Mouse (Mus musculus) hindbrain, embryonic 15.5 days (tissue): ENCODE results near the gene Prrc2b. TPM values are rescaled to one million over a fixed set of nuclear protein-coding genes. Genes with fewer than 3 reads are reported as not detected.
A peak's percentile ranks its signal among the peaks of the same experiment; 100 is the strongest.

Experiments used
- ATAC-seq: fragments of 200-750 bp; cut with Nextera tagmentation; 2 replicates; pipeline ENCODE4 v1.8.0; 2017; ENCODE audit warnings: low read depth, moderate number of reproducible peaks, moderate TSS enrichment; ENCODE audit not compliant: low FRiP score
- H3K27ac ChIP-seq: fragments of 300-500 bp; sonication (generic); replicated peaks from 2 replicates; pipeline ENCODE4 v1.5.1; 2015; ENCODE audit warnings: mild to moderate bottlenecking, inconsistent platforms
- H3K27me3 ChIP-seq: fragments of 300-500 bp; sonication (generic); 2 replicates; pipeline ENCODE4 v1.6.1; 2015; ENCODE audit warnings: control low read depth, inconsistent platforms
- H3K36me3 ChIP-seq: fragments of 300-500 bp; sonication (generic); 2 replicates; pipeline ENCODE4 v1.6.1; 2015; ENCODE audit warnings: control low read depth, inconsistent platforms
- H3K4me1 ChIP-seq: fragments of 300-500 bp; sonication (generic); replicated peaks from 2 replicates; pipeline ENCODE4 v1.6.1; 2015; ENCODE audit warnings: control low read depth, inconsistent platforms
- H3K4me2 ChIP-seq: fragments of 300-500 bp; sonication (generic); 2 replicates; pipeline ENCODE4 v1.6.1; 2015; ENCODE audit warnings: moderate library complexity, mild to moderate bottlenecking, inconsistent platforms
- H3K4me3 ChIP-seq: fragments of 300-500 bp; sonication (generic); 2 replicates; pipeline ENCODE4 v1.5.1; 2015; ENCODE audit warnings: mild to moderate bottlenecking, inconsistent platforms
- H3K9ac ChIP-seq: fragments of 300-500 bp; sonication (generic); 2 replicates; pipeline ENCODE4 v1.6.1; 2015; ENCODE audit warnings: inconsistent platforms
- H3K9me3 ChIP-seq: fragments of 300-500 bp; sonication (generic); 2 replicates; pipeline ENCODE4 v1.6.1; 2016; ENCODE audit warnings: control low read depth, inconsistent platforms
- WGBS: fragments of 180-500 bp; shearing (Covaris S2); methylation state at CpG from one replicate; pipeline ENCODE4 v1.1.7; 2015; 5-methylcytosine and 5-hydroxymethylcytosine counted together
- polyA plus RNA-seq: library from polyadenylated mRNA; unstranded; fragments of >200 nt; fragmentation: Nextera tagmentation; extraction: Ambion mirVana; gene quantifications from 2 replicates; pipeline ENCODE4 v1.2.1, GENCODE M21; 2015

The Prrc2b gene
- polyA plus RNA-seq, 1 experiment from 2014 or later = 79.7 TPM

DNA sequence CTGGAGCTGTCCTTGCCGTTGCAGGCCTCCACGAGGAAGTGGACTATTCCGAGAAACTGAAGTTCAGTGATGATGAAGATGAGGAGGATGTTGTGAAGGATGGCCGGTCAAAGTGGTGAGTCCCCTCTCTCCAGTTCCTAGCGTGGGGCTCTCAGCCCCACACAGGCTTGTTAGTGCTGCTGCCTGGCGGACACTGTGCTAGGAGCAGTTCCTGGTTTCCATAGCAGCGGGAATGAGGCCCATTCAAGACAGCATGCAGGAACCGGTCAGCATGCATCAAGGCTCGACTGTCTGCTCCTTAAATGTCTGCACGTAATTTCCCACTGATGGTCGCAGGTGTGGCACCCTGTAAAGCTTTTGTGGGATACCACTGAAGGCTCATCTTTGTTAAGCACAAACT, 48.1 kb downstream of the Prrc2b start:
- H3K4me2 ChIP-seq = no peak overlapping the region
- no peak for ATAC-seq

DNA sequence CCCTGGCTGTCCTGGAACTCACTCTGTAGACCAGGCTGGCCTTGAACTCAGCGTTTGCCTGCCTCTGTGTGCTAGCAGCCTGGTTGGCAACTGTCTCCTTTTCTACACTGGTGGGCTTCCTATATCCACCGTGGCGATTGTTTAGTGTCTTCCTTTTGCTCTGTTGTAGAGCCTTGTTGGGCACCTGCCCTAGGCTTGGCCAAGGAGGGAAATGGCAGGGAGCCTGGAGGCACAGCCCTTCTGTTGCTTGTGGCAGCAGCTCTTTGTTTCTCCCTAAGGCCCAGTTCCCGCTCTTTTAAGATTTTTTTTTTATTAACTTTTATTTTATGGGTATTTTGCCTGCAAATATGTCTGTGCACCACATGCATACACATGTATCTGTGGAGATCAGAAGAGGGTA, 49.2 kb downstream of the Prrc2b start:
- Histone ChIP-seq H3K4me3 (no peak overlapping the region), H3K4me2 (no peak overlapping the region), H3K9ac (no peak overlapping the region), H3K9me3 (no peaks in the 10 kb centered on the region), H3K27ac (no peak overlapping the region), H3K27me3 (no peaks in the 10 kb centered on the region), H3K36me3 (peaks cover 96% of the 10 kb centered on the region), H3K4me1 (no peaks in the 10 kb centered on the region)
- WGBS = 78% methylated on average over 4 of the region's 4 CpGs
- ATAC-seq = no peak

More for the DNA sequence above, 48.1 kb downstream of the Prrc2b start:
- H3K27ac ChIP-seq = no peak overlapping the region
- no peak overlapping the region for H3K4me3 ChIP-seq
- H3K9me3 ChIP-seq = no peaks in the 10 kb centered on the region
- H3K9ac ChIP-seq = no peak overlapping the region
- peaks cover 96% of the 10 kb centered on the region for H3K36me3 ChIP-seq
- WGBS = 66% methylated on average over 11 of the region's 11 CpGs
- H3K27me3 ChIP-seq = no peaks in the 10 kb centered on the region
- H3K4me1 ChIP-seq = no peaks in the 10 kb centered on the region

DNA sequence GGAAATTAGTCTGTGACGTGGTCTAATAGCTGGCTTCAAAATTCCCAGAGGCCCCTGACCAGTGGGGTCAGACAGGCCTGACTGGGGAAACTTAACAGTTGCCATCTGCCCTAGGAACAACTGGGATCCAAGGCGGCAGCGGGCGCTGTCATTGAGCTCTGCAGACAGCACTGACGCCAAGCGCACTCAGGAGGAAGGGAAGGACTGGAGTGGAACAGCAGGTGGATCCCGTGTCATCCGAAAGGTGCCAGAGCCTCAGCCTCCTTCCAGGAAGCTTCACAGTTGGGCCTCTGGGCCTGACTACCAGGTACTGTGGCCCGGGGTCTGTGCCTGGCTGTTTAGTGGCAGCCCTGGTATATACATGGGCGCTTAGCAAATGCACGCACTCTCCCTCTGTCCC, 49.8 kb downstream of the Prrc2b start:
- H3K27ac ChIP-seq = 0 out of 2 replicates have a peak overlapping the region, but pooled peaks have one; percentile 32
- H3K4me1 ChIP-seq = no peaks in the 10 kb centered on the region
- 78% methylated on average over 11 of the region's 11 CpGs for WGBS
- peaks cover 96% of the 10 kb centered on the region for H3K36me3 ChIP-seq
- ATAC-seq = no peak
- H3K4me2 ChIP-seq = no peak overlapping the region
- H3K27me3 ChIP-seq = no peaks in the 10 kb centered on the region
- no peak overlapping the region for H3K9ac ChIP-seq
- no peak overlapping the region for H3K4me3 ChIP-seq
- H3K9me3 ChIP-seq = no peaks in the 10 kb centered on the region

DNA sequence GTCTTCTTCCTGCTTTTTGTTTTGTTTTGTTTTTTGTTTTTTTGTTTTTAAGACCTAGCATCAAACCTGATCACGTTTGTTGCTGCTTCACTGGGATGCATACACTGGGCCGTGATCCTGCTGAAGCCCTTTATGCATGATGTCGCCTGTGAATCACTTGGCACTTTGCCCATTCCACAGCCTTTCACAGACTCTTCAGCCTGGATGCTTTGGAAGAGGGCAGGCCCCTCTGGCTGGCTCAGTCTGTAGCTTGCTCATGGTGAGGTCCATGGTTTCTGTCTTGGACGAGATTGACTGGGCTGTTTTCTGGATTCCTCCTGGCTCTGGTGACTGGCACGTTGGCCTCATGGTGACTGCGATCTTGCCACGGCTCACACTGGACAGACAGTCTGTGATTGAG, 50.6 kb downstream of the Prrc2b start:
- no peak overlapping the region for H3K4me2 ChIP-seq
- no peaks in the 10 kb centered on the region for H3K9me3 ChIP-seq
- H3K9ac ChIP-seq = no peak overlapping the region
- ATAC-seq = peak; percentile 75
- H3K27me3 ChIP-seq = no peaks in the 10 kb centered on the region
- H3K4me1 ChIP-seq = no peaks in the 10 kb centered on the region
- H3K27ac ChIP-seq = peak overlapping the region; percentile 54
- H3K36me3 ChIP-seq = peaks cover 96% of the 10 kb centered on the region
- WGBS = 62% methylated on average over 7 of the region's 7 CpGs
- no peak overlapping the region for H3K4me3 ChIP-seq

DNA sequence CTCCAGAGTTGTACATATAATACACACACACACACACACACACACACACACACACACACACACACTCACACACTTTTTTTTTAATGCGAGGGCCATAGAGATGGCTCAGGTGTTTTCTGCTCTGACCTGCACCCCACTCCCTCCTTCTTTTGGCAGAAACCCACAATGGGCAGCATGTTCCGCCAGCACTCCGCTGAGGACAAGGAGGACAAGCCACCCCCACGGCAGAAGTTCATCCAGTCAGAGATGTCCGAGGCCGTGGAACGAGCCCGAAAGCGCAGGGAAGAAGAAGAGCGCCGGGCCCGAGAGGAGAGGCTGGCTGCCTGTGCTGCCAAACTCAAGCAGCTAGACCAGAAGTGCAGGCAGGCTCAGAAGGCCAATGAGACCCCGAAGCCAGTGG, 53.0 kb downstream of the Prrc2b start:
- no peaks in the 10 kb centered on the region for H3K9me3 ChIP-seq
- H3K4me1 ChIP-seq = no peaks in the 10 kb centered on the region
- H3K27ac ChIP-seq = no peak overlapping the region
- H3K4me3 ChIP-seq = no peak overlapping the region
- no peak for ATAC-seq
- no peak overlapping the region for H3K4me2 ChIP-seq
- H3K27me3 ChIP-seq = no peaks in the 10 kb centered on the region
- peaks cover 96% of the 10 kb centered on the region for H3K36me3 ChIP-seq
- no peak overlapping the region for H3K9ac ChIP-seq
- WGBS = 92% methylated on average over 13 of the region's 13 CpGs

DNA sequence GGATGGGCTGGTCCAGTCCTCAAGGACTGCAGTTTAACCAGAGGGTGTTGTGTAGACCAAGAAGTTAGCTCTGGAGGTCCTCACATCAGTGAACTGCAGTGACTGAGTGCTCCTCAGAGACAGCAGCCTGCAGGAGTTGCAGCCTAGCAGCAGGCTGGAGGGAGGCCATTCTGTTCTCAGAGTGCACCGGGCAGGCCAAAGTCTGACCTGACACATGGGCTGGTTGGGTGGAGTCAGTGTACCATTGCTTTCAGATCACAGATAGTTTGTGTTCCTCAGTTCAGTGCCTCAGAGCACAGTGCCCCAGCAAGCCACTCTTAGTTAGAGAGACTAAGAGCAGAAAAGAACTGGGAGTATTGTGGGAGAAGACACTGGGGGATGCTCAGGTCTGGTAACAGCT, 56.8 kb downstream of the Prrc2b start:
- H3K36me3 ChIP-seq = peaks cover 95% of the 10 kb centered on the region
- WGBS = 100% methylated on average over 1 of the region's 1 CpGs

DNA sequence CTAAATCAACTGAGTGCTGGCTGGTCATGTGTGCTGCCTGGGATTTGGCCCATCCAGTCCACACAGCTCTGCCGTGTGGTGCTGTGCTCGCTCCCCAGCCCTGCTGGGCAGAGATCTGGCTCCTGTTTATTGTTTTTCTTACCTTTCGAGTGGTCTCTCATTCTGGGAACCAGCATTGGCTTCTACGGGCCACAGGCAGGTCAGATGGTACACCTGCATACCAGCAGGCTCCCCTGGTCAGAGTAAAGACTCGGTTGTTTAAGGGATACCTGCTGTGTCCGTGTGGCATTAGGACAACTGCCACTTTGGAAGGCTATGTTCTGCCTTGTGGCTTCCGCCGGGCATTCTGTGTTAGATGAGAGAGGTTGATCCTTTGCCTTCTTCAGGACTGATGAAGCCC, 60.8 kb downstream of the Prrc2b start:
- Histone ChIP-seq H3K4me2 (no peak overlapping the region), H3K4me3 (no peak overlapping the region), H3K4me1 (no peaks in the 10 kb centered on the region), H3K9ac (no peak overlapping the region), H3K36me3 (peaks cover 96% of the 10 kb centered on the region), H3K27ac (no peak overlapping the region), H3K9me3 (no peaks in the 10 kb centered on the region), H3K27me3 (no peaks in the 10 kb centered on the region)
- no peak for ATAC-seq
- 88% methylated on average over 8 of the region's 8 CpGs for WGBS

More for the DNA sequence above, 56.8 kb downstream of the Prrc2b start:
- no peaks in the 10 kb centered on the region for H3K4me1 ChIP-seq
- no peaks in the 10 kb centered on the region for H3K27me3 ChIP-seq
- no peak for ATAC-seq
- no peak overlapping the region for H3K4me2 ChIP-seq
- no peak overlapping the region for H3K27ac ChIP-seq
- no peaks in the 10 kb centered on the region for H3K9me3 ChIP-seq
- H3K4me3 ChIP-seq = no peak overlapping the region
- no peak overlapping the region for H3K9ac ChIP-seq

DNA sequence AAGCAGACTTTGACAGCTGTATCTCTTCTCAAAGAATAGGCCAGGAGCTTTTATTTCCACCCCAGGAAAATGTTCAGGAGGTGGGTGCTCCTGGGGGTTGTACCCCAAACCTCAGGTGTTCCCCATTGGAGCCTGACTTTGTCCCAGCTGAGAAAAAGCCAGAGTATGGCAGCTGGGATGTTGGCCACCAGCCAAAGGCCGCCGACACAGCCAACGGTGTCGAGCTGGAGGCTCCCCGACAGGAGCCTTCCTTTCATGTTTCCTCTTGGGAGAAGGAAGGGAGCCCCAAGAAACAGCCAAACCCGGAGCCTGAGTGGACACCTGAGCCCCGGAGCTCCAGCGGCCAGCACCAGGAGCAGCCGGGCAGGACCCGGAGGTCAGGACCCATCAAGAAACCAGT, 62.1 kb downstream of the Prrc2b start:
- ATAC-seq = no peak
- 52% methylated on average over 10 of the region's 10 CpGs for WGBS
- Histone ChIP-seq H3K27ac (no peak overlapping the region), H3K4me3 (no peak overlapping the region), H3K9me3 (no peaks in the 10 kb centered on the region), H3K4me1 (no peaks in the 10 kb centered on the region), H3K27me3 (no peaks in the 10 kb centered on the region), H3K4me2 (no peak overlapping the region), H3K9ac (no peak overlapping the region), H3K36me3 (peaks cover 96% of the 10 kb centered on the region)

DNA sequence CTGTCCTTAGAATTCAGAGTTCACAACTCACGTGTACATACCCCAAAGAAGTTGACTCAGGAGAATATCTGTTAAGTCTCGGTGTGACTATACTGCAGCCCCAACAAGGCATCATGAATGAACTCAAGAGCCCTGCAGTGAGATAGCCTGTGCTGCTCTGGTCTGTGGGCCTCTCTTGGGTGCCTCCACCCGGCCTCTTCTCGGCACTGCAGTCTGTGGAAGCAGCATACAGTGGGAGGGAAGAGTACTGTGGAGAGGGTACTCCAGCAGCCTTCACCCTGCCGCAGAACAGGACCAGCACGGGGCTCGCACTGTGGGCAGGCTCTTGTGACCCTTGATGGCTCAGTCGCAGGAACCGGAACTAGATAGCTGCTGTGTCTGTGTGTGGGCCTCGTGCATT, 64.7 kb downstream of the Prrc2b start:
- Histone ChIP-seq H3K4me3 (no peak overlapping the region), H3K9ac (no peak overlapping the region), H3K4me1 (no peaks in the 10 kb centered on the region), H3K4me2 (no peak overlapping the region), H3K27me3 (no peaks in the 10 kb centered on the region), H3K36me3 (peaks cover 100% of the 10 kb centered on the region), H3K27ac (no peak overlapping the region), H3K9me3 (no peaks in the 10 kb centered on the region)
- WGBS = 91% methylated on average over 10 of the region's 10 CpGs
- ATAC-seq = no peak

DNA sequence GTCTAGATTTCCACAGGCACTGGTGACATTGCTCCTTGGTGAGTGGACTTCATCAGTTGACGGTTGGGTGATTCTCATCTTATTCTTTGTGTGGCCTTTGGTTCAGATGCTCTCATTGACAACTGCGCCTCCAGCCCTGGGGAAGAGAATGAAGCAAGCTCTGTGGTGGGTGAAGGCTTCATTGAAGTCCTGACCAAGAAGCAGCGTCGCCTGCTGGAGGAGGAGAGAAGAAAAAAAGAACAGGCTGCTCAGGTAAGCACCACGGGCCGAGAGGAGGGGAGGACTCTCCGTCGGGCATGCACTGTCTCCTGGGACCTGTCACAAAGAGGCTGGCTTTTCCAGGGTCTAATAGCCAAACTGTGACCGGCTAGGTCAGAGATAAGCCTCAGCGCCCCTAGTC, 65.6 kb downstream of the Prrc2b start:
- peaks cover 100% of the 10 kb centered on the region for H3K36me3 ChIP-seq
- H3K4me1 ChIP-seq = no peaks in the 10 kb centered on the region
- H3K4me3 ChIP-seq = no peak overlapping the region
- WGBS = 86% methylated on average over 10 of the region's 10 CpGs
- H3K4me2 ChIP-seq = no peak overlapping the region
- H3K27ac ChIP-seq = no peak overlapping the region
- no peak overlapping the region for H3K9ac ChIP-seq
- no peaks in the 10 kb centered on the region for H3K27me3 ChIP-seq
- ATAC-seq = no peak
- H3K9me3 ChIP-seq = no peaks in the 10 kb centered on the region

DNA sequence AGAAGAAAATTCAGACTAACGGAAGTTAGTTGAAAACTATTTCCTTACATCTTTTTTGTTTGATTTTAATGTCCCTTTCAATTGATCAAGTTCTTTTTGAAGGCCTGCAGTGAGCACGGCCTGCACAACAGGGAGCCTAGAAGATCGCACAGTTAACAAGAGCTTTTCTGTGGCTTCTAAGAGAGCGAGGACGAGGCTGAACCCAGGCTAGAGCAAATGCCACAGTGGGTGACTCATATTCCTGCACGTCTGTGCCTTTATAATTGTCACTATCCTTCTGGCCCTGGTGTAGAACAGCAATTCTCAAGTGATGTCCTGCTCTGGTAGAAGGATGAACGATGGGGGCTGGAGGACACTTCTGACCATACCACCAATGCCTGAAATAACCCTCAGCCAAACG, 66.8 kb downstream of the Prrc2b start:
- Histone ChIP-seq H3K9me3 (no peaks in the 10 kb centered on the region), H3K4me1 (no peaks in the 10 kb centered on the region), H3K4me2 (no peak overlapping the region), H3K27ac (no peak overlapping the region), H3K4me3 (no peak overlapping the region), H3K27me3 (no peaks in the 10 kb centered on the region), H3K36me3 (peaks cover 100% of the 10 kb centered on the region), H3K9ac (no peak overlapping the region)
- WGBS = 86% methylated on average over 8 of the region's 8 CpGs
- ATAC-seq = no peak

DNA sequence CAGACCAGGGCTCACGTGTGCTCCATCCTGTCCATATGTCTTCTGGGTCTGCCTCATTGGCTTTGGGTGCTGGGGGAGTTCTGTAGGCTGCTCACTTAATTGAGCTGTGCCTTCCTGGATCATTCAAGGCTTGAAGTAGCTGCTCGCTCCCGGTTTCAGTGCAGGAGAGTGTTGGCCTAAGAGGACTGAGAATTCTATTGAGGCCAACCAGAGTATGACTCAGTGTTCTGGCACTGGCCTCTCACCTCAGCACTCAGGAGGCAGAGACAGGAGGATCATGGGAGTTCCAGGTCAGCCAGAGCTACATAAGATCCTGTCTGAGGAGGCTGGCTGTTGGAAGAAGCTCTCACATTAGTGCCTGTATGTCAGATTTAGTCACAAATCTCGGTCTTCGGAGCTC, 67.2 kb downstream of the Prrc2b start:
- H3K4me1 ChIP-seq = no peaks in the 10 kb centered on the region
- no peaks in the 10 kb centered on the region for H3K27me3 ChIP-seq
- ATAC-seq = no peak
- H3K9me3 ChIP-seq = no peaks in the 10 kb centered on the region
- H3K36me3 ChIP-seq = peaks cover 100% of the 10 kb centered on the region
- H3K9ac ChIP-seq = no peak overlapping the region
- H3K27ac ChIP-seq = no peak overlapping the region
- no peak overlapping the region for H3K4me3 ChIP-seq
- no peak overlapping the region for H3K4me2 ChIP-seq
- WGBS = 92% methylated on average over 5 of the region's 5 CpGs

DNA sequence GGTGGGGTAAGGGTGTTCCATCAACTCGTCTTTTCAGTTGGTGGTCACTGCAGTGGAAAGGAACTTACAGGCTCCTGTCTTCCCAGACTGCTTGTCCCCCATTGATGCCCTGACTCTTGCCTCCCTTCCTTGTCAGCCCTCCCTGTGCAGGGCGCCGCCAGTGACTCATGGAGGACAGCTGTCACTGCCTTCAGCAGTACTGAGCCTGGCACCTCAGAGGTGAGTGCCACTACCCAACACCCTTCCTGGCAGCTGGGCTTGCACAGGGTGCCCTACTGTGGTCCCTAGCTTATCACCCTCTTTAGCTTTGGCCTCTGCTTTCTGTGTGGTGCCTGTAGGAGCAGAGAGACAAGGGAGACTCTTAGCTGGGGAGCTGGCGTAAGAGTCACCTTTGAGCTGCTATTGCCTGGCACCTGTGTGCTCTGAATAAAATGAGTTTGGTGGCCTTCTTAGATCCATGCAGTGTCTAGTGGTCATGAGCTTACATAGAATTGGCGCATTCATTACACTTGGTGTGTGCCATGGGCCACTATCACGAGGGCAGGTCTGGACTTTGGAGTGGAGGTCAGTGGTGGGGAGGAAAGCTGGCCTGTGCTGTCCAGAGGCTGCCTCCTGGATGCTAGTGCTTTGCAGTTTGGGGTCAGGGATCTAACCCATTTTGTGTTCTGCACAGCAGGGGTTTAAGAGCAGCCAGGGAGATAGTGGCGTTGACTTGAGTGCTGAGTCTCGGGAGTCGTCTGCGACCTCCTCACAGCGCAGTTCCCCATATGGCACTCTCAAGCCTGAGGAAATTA, 67.9 kb downstream of the Prrc2b start:
- 81% methylated on average over 11 of the region's 11 CpGs for WGBS
- no peak for ATAC-seq
- Histone ChIP-seq H3K9ac (no peak overlapping the region), H3K27me3 (no peaks in the 10 kb centered on the region), H3K9me3 (no peaks in the 10 kb centered on the region), H3K27ac (no peak overlapping the region), H3K4me2 (no peak overlapping the region), H3K4me3 (no peak overlapping the region), H3K36me3 (peaks cover 100% of the 10 kb centered on the region), H3K4me1 (no peaks in the 10 kb centered on the region)
